ENCODE assay signal across 19 mouse cellular contexts in the genomic region with DNA sequence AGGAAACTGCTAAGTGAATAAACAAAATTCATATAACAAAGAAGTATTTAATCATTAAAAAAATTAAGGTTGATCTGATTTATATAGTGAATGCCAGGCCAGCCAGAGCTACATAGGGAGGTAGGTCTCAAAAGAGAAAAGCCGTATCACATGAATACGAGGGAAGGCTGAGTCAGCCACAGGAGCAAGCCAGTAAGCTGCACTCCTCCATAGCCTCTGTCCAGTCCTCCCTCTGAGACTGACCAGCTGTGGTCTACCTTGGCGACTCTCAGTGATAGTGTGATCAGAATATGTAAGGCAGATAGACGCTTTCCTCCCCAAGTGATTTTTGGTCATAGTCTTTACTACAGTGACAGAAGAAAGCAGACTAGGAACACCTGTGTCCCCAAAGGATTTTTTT.
"Had no signal": no experiment of that assay in that cellular context is flagged by ENCODE, and none has a peak within 500 bp of the region (broad histone marks: within the 10 kb centered on the region; RNA-seq: fewer than 3 reads in every experiment).

No protein-coding gene starts in this region.

- H3K4me3 ChIP-seq: midbrain, embryonic 10.5 days; midbrain, embryonic 12.5 days; myocyte; neural tube, embryonic 13.5 days; neural tube, embryonic 15.5 days had no signal

- H3K4me2 ChIP-seq: lung, embryonic 14.5 days; midbrain, embryonic 12.5 days; neural tube, embryonic 13.5 days; neural tube, embryonic 15.5 days had no signal

- H3K27ac ChIP-seq: midbrain, embryonic 10.5 days; midbrain, embryonic 12.5 days; neural tube, embryonic 13.5 days; neural tube, embryonic 15.5 days had no signal

- DNase-seq: lung, adult 18-20 months; lung, embryonic 14.5 days; lung, postnatal 10 days; lung, postnatal 4 days; midbrain, embryonic 14.5 days; retina, postnatal 1 day; right cerebral cortex, adult 18-20 months; right cerebral cortex, postnatal 25 days; right cerebral cortex, postnatal 4 days; spleen, adult 18-20 months; thymus, adult 18-20 months; thymus, postnatal 14 days; thymus, postnatal 36 days had no signal

- H3K36me3 ChIP-seq: midbrain, embryonic 10.5 days; midbrain, embryonic 12.5 days; neural tube, embryonic 13.5 days; neural tube, embryonic 15.5 days had no signal

- H3K9me3 ChIP-seq: midbrain, embryonic 10.5 days; midbrain, embryonic 12.5 days; neural tube, embryonic 15.5 days had no signal

- ATAC-seq: midbrain, embryonic 16.5 days had no signal

- H3K4me1 ChIP-seq: midbrain, embryonic 12.5 days; neural tube, embryonic 13.5 days; neural tube, embryonic 15.5 days had no signal

- H3K9ac ChIP-seq: lung, embryonic 14.5 days; midbrain, embryonic 12.5 days; neural tube, embryonic 13.5 days; neural tube, embryonic 15.5 days had no signal

- H3K27me3 ChIP-seq: midbrain, embryonic 12.5 days; neural tube, embryonic 13.5 days; neural tube, embryonic 15.5 days had no signal
